Mouse (Mus musculus) hindbrain, embryonic 11.5 days (tissue): ENCODE data around the gene Zmym5. TPM values are rescaled to one million over a fixed set of nuclear protein-coding genes. Genes with fewer than 3 reads are reported as not detected.
"Not testable (repeated sequence)": the region's sequence is repeated elsewhere in the genome, so short reads cannot be mapped to it uniquely, and the experiment has no call there.

Experiments used
- ATAC-seq: fragments of 200-750 bp; cut with Nextera tagmentation; 2 replicates; pipeline ENCODE4 v1.8.0; 2017; ENCODE audit warnings: mild to moderate bottlenecking, moderate TSS enrichment, moderate library complexity; ENCODE audit not compliant: low FRiP score
- DNase-seq: peaks from one replicate; pipeline ENCODE4 v3.0.0-alpha.2; 2015; ENCODE audit warnings: low spot score
- H3K27ac ChIP-seq: fragments of 300-500 bp; sonication (generic); 2 replicates; pipeline ENCODE4 v1.5.1; 2014; ENCODE audit warnings: mild to moderate bottlenecking, low read depth, low read length
- H3K27me3 ChIP-seq: fragments of 300-500 bp; sonication (generic); 2 replicates; pipeline ENCODE4 v1.6.1; 2014; ENCODE audit warnings: mild to moderate bottlenecking, low read length, moderate library complexity, mixed read lengths; ENCODE audit not compliant: control insufficient read depth, insufficient read depth
- H3K36me3 ChIP-seq: fragments of 300-500 bp; sonication (generic); 2 replicates; pipeline ENCODE4 v1.6.1; 2014; ENCODE audit warnings: mild to moderate bottlenecking, low read length, moderate library complexity, mixed read lengths; ENCODE audit not compliant: control insufficient read depth, insufficient read depth
- H3K4me1 ChIP-seq: fragments of 300-500 bp; sonication (generic); replicated peaks from 2 replicates; pipeline ENCODE4 v1.6.1; 2014; ENCODE audit warnings: low read length, mixed read lengths; ENCODE audit not compliant: control insufficient read depth, insufficient read depth
- H3K4me2 ChIP-seq: fragments of 300-500 bp; sonication (generic); replicated peaks from 2 replicates; pipeline ENCODE4 v1.6.1; 2014; ENCODE audit warnings: mild to moderate bottlenecking, low read depth, low read length
- H3K4me3 ChIP-seq: fragments of 300-500 bp; sonication (generic); 2 replicates; pipeline ENCODE4 v1.5.1; 2014; ENCODE audit warnings: low read depth, low read length
- H3K9ac ChIP-seq: fragments of 300-500 bp; sonication (generic); 2 replicates; pipeline ENCODE4 v1.6.1; 2014; ENCODE audit warnings: low read depth, low read length
- H3K9me3 ChIP-seq: fragments of 300-500 bp; sonication (generic); 2 replicates; pipeline ENCODE4 v1.6.1; 2016; ENCODE audit warnings: low read length; ENCODE audit not compliant: control insufficient read depth
- WGBS: fragments of 180-500 bp; shearing (Covaris S2); extraction: QIAGEN DNeasy Blood & Tissue Kit; methylation state at CpG from one replicate; pipeline ENCODE4 v1.1.7; 2014; 5-methylcytosine and 5-hydroxymethylcytosine counted together
- polyA plus RNA-seq: library from polyadenylated mRNA; unstranded; fragments of >200 nt; fragmentation: Nextera tagmentation; extraction: Ambion mirVana; gene quantifications from 2 replicates; pipeline ENCODE4 v1.2.1, GENCODE M21; 2014

Gene Zmym5
- polyA plus RNA-seq = 23.5 and 29.4 TPM in 2 replicates

GRCm38 (mm10) chr14:56811701-56812339 is at the start of gene Zmym5:
Gene Zmym5, minus strand, starts transcription at chr14:56811716.
- not testable (repeated sequence) for H3K9me3 ChIP-seq, H3K36me3 ChIP-seq, H3K27me3 ChIP-seq, H3K4me1 ChIP-seq
- peak; percentile 99 for ATAC-seq
- peak; percentile 89 for DNase-seq
- Histone ChIP-seq H3K9ac (peak within 1 kb of the TSS; percentile 78), H3K27ac (peak within 1 kb of the TSS; percentile 89), H3K4me3 (peak within 1 kb of the TSS; percentile 71), H3K4me2 (peak within 1 kb of the TSS; percentile 50)
- WGBS = 0% methylated on average over 26 of the region's 72 CpGs

DNA sequence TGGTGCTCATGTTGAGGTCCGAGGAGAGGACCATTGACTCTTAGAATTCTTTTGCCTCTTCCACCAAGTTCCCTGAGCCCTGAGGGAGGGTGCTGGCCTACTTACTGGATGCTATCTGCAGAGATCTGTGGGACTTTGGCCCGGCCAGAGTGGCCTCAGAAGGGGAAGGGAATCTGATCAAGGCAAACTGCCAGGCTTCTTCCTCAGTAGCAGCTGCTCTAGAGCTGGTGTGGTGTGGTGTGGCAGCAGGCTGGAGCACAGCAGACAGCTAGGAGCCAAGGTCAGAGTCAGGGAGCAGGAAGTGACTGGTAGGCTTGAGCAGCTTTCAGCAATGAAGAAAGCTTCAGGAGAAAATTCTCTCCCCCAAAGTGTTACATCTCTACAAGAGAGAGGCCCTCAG is 38.2 kb upstream of the Zmym5 start:
- Histone ChIP-seq H3K36me3 (no peaks in the 10 kb centered on the region), H3K9ac (no peak overlapping the region), H3K4me3 (no peak overlapping the region), H3K27me3 (no peaks in the 10 kb centered on the region), H3K27ac (no peak overlapping the region), H3K4me1 (no peaks in the 10 kb centered on the region), H3K9me3 (no peaks in the 10 kb centered on the region), H3K4me2 (no peak overlapping the region)
- 77% methylated on average over 2 of the region's 2 CpGs for WGBS
- ATAC-seq = no peak
- DNase-seq = no peak

DNA sequence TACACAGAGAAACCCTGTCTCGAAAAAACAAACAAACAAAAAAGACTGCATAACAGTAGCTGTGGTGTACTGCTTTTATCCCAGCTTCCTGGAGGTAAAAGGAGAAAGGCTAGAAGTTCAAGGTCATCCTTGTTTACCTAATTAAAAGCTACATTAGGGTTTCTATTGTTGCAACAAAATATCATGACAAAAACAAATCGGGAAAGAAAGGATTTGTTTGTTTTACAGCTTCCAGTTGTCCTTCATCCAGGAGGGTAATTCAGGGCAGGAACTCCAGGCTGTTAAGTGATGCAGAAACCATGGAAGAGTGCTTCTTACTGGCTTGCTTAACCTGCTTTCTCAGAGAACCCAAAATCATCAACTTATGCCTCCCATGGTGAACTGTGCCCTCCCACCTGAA is 36.8 kb upstream of the Zmym5 start:
- Histone ChIP-seq H3K4me3 (no peak overlapping the region), H3K27ac (no peak overlapping the region), H3K9me3 (no peaks in the 10 kb centered on the region), H3K4me1 (no peaks in the 10 kb centered on the region), H3K4me2 (no peak overlapping the region), H3K27me3 (no peaks in the 10 kb centered on the region), H3K36me3 (no peaks in the 10 kb centered on the region), H3K9ac (no peak overlapping the region)
- ATAC-seq = no peak
- 56% methylated on average over 2 of the region's 2 CpGs for WGBS
- no peak for DNase-seq

DNA sequence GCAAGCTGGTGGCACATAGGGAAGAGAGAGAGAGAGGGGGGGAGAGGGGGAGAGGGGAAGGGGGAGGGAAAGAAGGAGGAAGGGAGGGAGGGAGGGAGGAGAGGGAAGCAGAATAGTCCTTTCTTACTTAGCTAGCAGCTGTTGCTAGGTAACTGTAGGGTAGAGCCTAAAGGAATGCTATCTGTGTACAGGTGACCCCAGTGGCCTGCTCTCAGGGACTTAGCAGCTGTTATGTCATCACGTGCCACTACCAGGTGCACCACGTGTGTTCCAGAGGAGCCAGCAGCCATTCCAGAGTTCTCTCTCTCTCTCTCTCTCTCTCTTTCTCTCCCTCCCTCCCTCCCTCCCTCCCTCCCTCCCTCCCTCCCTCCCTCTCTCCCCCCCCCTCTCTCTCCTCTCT is 33.0 kb upstream of the Zmym5 start:
- ATAC-seq = no peak
- Histone ChIP-seq H3K36me3 (no peaks in the 10 kb centered on the region), H3K9ac (no peak overlapping the region), H3K4me1 (no peaks in the 10 kb centered on the region), H3K4me3 (no peak overlapping the region), H3K27me3 (no peaks in the 10 kb centered on the region), H3K9me3 (no peaks in the 10 kb centered on the region), H3K27ac (no peak overlapping the region), H3K4me2 (no peak overlapping the region)
- WGBS = 15% methylated on average over 2 of the region's 2 CpGs
- peak; percentile 14 for DNase-seq

GRCm38 (mm10) chr14:56844033-56844432 is 32.5 kb upstream of the Zmym5 start:
- H3K4me1 ChIP-seq = no peaks in the 10 kb centered on the region
- WGBS = 63% methylated on average over 4 of the region's 4 CpGs
- ATAC-seq = no peak
- H3K4me3 ChIP-seq = no peak overlapping the region
- no peak overlapping the region for H3K4me2 ChIP-seq
- H3K27ac ChIP-seq = no peak overlapping the region
- no peaks in the 10 kb centered on the region for H3K9me3 ChIP-seq
- H3K9ac ChIP-seq = no peak overlapping the region
- no peaks in the 10 kb centered on the region for H3K36me3 ChIP-seq
- no peak for DNase-seq
- H3K27me3 ChIP-seq = no peaks in the 10 kb centered on the region

- 89% methylated on average over 5 of the region's 5 CpGs for WGBS
- not testable (repeated sequence) for H3K36me3 ChIP-seq, H3K27ac ChIP-seq, DNase-seq, H3K9me3 ChIP-seq, H3K9ac ChIP-seq, H3K4me3 ChIP-seq, H3K27me3 ChIP-seq, ATAC-seq, H3K4me1 ChIP-seq, H3K4me2 ChIP-seq
Observed at GRCm38 (mm10) chr14:56834576-56834975, 23.1 kb upstream of the Zmym5 start.

- not testable (repeated sequence) for H3K27ac ChIP-seq, H3K27me3 ChIP-seq, H3K4me3 ChIP-seq, H3K36me3 ChIP-seq, DNase-seq, H3K4me1 ChIP-seq, H3K9ac ChIP-seq, ATAC-seq, H3K9me3 ChIP-seq, H3K4me2 ChIP-seq
- 81% methylated on average over 10 of the region's 10 CpGs for WGBS
Observed at GRCm38 (mm10) chr14:56833211-56833610, 21.7 kb upstream of the Zmym5 start.

- H3K36me3 ChIP-seq = no peaks in the 10 kb centered on the region
- no peak for ATAC-seq
- WGBS = 63% methylated on average over 1 of the region's 1 CpGs
- H3K27me3 ChIP-seq = no peaks in the 10 kb centered on the region
- no peak overlapping the region for H3K27ac ChIP-seq
- no peak overlapping the region for H3K4me3 ChIP-seq
- H3K9ac ChIP-seq = no peak overlapping the region
- H3K9me3 ChIP-seq = 0 out of 2 replicates have a peak, but pooled peaks cover 2% of the 10 kb centered on the region
- no peaks in the 10 kb centered on the region for H3K4me1 ChIP-seq
- H3K4me2 ChIP-seq = no peak overlapping the region
- DNase-seq = no peak
Observed at GRCm38 (mm10) chr14:56832563-56833113, 21.1 kb upstream of the Zmym5 start.

DNA sequence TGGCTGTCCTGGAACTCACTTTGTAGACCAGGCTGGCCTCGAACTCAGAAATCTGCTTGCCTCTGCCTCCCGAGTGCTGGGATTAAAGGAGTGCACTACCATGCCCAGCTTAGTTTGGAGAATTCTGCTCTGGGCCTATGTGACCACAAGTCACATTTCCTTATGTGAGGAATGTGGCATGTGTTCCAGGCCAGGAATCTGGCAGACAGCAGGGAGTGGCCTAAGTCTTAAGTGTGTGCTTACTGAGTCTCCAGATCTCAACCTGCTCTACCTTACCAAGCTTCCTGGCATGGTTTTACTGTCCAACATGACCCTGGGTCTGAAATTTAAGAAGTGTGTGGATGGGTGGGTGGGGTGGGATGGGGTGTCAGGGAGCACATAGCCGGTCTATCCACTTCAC is 20.6 kb upstream of the Zmym5 start:
- ATAC-seq (no peak), DNase-seq (no peak)
- Histone ChIP-seq H3K27me3 (no peaks in the 10 kb centered on the region), H3K9me3 (0 out of 2 replicates have a peak, but pooled peaks cover 2% of the 10 kb centered on the region), H3K4me1 (no peaks in the 10 kb centered on the region), H3K4me2 (no peak overlapping the region), H3K36me3 (no peaks in the 10 kb centered on the region), H3K4me3 (no peak overlapping the region), H3K9ac (no peak overlapping the region), H3K27ac (no peak overlapping the region)
- WGBS = 82% methylated on average over 3 of the region's 3 CpGs
